Mouse (Mus musculus) small intestine, adult 2 months (tissue): ENCODE measurements around the gene Plg. TPM values are rescaled to one million over a fixed set of nuclear protein-coding genes. Genes with fewer than 3 reads are reported as not detected.

Source experiments
- H3K27ac ChIP-seq: fragments of 200-500 bp; 2 replicates; pipeline ENCODE4 v1.5.1; 2012; ENCODE audit warnings: low read depth, low read length, control low read depth, inconsistent platforms; ENCODE audit not compliant: insufficient read depth
- H3K27me3 ChIP-seq: fragments of 200-500 bp; 2 replicates; pipeline ENCODE4 v1.6.1; 2012; ENCODE audit warnings: mild to moderate bottlenecking, moderate library complexity, low read length, inconsistent platforms; ENCODE audit not compliant: control insufficient read depth, insufficient read depth
- H3K36me3 ChIP-seq: fragments of 200-500 bp; 2 replicates; pipeline ENCODE4 v1.6.1; 2012; ENCODE audit warnings: mild to moderate bottlenecking, low read length, control low read depth, inconsistent platforms; ENCODE audit not compliant: control insufficient read depth, insufficient read depth
- H3K4me1 ChIP-seq: fragments of 200-500 bp; 2 replicates; pipeline ENCODE4 v1.6.1; 2012; ENCODE audit warnings: low read length, inconsistent platforms, mixed read lengths; ENCODE audit not compliant: control insufficient read depth, insufficient read depth, insufficient read length
- H3K4me3 ChIP-seq: fragments of 200-500 bp; 2 replicates; pipeline ENCODE4 v1.5.1; 2012; ENCODE audit warnings: low read depth, mild to moderate bottlenecking, control low read depth, inconsistent platforms, low read length, moderate library complexity
- CTCF ChIP-seq: fragments of 200-500 bp; IDR thresholded peaks from 2 replicates; pipeline ENCODE4 v1.5.1; 2012; ENCODE audit warnings: low read depth, mild to moderate bottlenecking, control low read depth, inconsistent platforms, low read length, moderate library complexity, mixed read lengths; ENCODE audit not compliant: insufficient replicate concordance, insufficient read length; ENCODE audit errors: extremely low read depth
- POLR2A ChIP-seq: fragments of 200-500 bp; IDR thresholded peaks from 2 replicates; pipeline ENCODE4 v1.6.1; 2012; ENCODE audit warnings: low read depth, mild to moderate bottlenecking, control low read depth, inconsistent platforms, low read length, moderate library complexity
- WGBS: fragments of 180-500 bp; shearing (Covaris S2); methylation state at CpG from one replicate; pipeline ENCODE4 v1.1.7; 2018; 5-methylcytosine and 5-hydroxymethylcytosine counted together
- polyA plus RNA-seq: library from polyadenylated mRNA; depleted of rRNA; stranded (reverse); fragments of >200 nt; gene quantifications from 2 replicates; pipeline ENCODE4 v1.2.3, GENCODE M21; 2012

Gene Plg
- polyA plus RNA-seq, 1 experiment, result not detected

- Histone ChIP-seq H3K4me1 (peaks cover 8% of the 10 kb centered on the region; the same call in 1 of the 2 replicates), H3K36me3 (no peaks in the 10 kb centered on the region), H3K27me3 (no peaks in the 10 kb centered on the region), H3K27ac (no peak overlapping the region), H3K4me3 (peak overlapping the region; percentile 16; the same call in 1 of the 2 replicates)
- TF ChIP-seq CTCF (no peak; the same call in 1 of the 2 replicates), POLR2A (no peak)
- WGBS, result 22% methylated on average over 10 of the region's 10 CpGs
Measured at GRCm38 (mm10) chr17:12371310-12371925, 7.0 kb upstream of the Plg start.

- TF ChIP-seq POLR2A (no peak), CTCF (peak; percentile 89; the same call in 1 of the 2 replicates)
- no peaks in the 10 kb centered on the region for H3K27me3 ChIP-seq
- no peak overlapping the region for H3K4me3 ChIP-seq
- no peaks in the 10 kb centered on the region for H3K36me3 ChIP-seq
- WGBS, result 13% methylated on average over 4 of the region's 4 CpGs
- peaks cover 8% of the 10 kb centered on the region; the same call in 1 of the 2 replicates for H3K4me1 ChIP-seq
- H3K27ac ChIP-seq, result no peak overlapping the region
Measured at GRCm38 (mm10) chr17:12372021-12372420, 6.4 kb upstream of the Plg start.

GRCm38 (mm10) chr17:12373601-12374144 is 4.7 kb upstream of the Plg start:
- no peaks in the 10 kb centered on the region for H3K36me3 ChIP-seq
- H3K4me1 ChIP-seq, result peaks cover 8% of the 10 kb centered on the region; the same call in 1 of the 2 replicates
- no peak overlapping the region for H3K27ac ChIP-seq
- 33% methylated on average over 3 of the region's 3 CpGs for WGBS
- H3K4me3 ChIP-seq, result no peak overlapping the region
- TF ChIP-seq POLR2A (no peak), CTCF (no peak)
- no peaks in the 10 kb centered on the region for H3K27me3 ChIP-seq

- WGBS, result 75% methylated on average over 4 of the region's 4 CpGs
- H3K4me1 ChIP-seq, result no peaks in the 10 kb centered on the region
- H3K36me3 ChIP-seq, result no peaks in the 10 kb centered on the region
- no peak overlapping the region for H3K4me3 ChIP-seq
- H3K27ac ChIP-seq, result no peak overlapping the region
- no peaks in the 10 kb centered on the region for H3K27me3 ChIP-seq
- TF ChIP-seq CTCF (no peak), POLR2A (no peak)
Measured at GRCm38 (mm10) chr17:12380287-12380686, 1.9 kb downstream of the Plg start.

- Histone ChIP-seq H3K27me3 (no peaks in the 10 kb centered on the region), H3K4me1 (peaks cover 3% of the 10 kb centered on the region; the same call in 1 of the 2 replicates), H3K36me3 (no peaks in the 10 kb centered on the region), H3K4me3 (no peak overlapping the region), H3K27ac (no peak overlapping the region)
- TF ChIP-seq POLR2A, result no peak
- TF ChIP-seq CTCF, result no peak
- 29% methylated on average over 2 of the region's 2 CpGs for WGBS
Measured at GRCm38 (mm10) chr17:12381579-12381978, 3.2 kb downstream of the Plg start.

GRCm38 (mm10) chr17:12382531-12382930 is 4.1 kb downstream of the Plg start:
- whole genome bisulfite sequencing, result 42% methylated on average over 2 of the region's 2 CpGs
- Histone ChIP-seq H3K4me1 (peaks cover 3% of the 10 kb centered on the region; the same call in 1 of the 2 replicates), H3K36me3 (no peaks in the 10 kb centered on the region), H3K27me3 (no peaks in the 10 kb centered on the region), H3K27ac (no peak overlapping the region), H3K4me3 (no peak overlapping the region)
- no peak for TF ChIP-seq POLR2A
- TF ChIP-seq CTCF, result no peak

- H3K4me3 ChIP-seq, result no peak overlapping the region
- TF ChIP-seq CTCF, result no peak
- TF ChIP-seq POLR2A, result no peak
- no peak overlapping the region for H3K27ac ChIP-seq
- H3K36me3 ChIP-seq, result no peaks in the 10 kb centered on the region
- 42% methylated on average over 8 of the region's 8 CpGs for WGBS
- peaks cover 8% of the 10 kb centered on the region; the same call in 1 of the 2 replicates for H3K4me1 ChIP-seq
- H3K27me3 ChIP-seq, result no peaks in the 10 kb centered on the region
Measured at GRCm38 (mm10) chr17:12385049-12385794, 6.8 kb downstream of the Plg start.
